Mouse (Mus musculus): ENCODE data around the gene Phkg2.

GRCm38 (mm10) chr7:127628646-127629045 is 55.5 kb downstream of the Phkg2 start:
- no peak for TF ChIP-seq POLR2A (IDR thresholded peaks at IDR 0.05; ENCODE audit: low read depth, low read length)
- no peak for TF ChIP-seq CTCF (IDR thresholded peaks at IDR 0.05; ENCODE audit: extremely low read depth, insufficient read length, insufficient replicate concordance, low read depth, low read length)

Data from small intestine, adult 2 months (tissue).